Mouse (Mus musculus): Measurements from ENCODE around the gene Gcnt2.

Gene Gcnt2

GRCm38 (mm10) chr13:40859652-40860399, at the start of gene Gcnt2:
Gene Gcnt2, plus strand, starts transcription at chr13:40859754.
- DNase-seq (ENCODE audit: low spot score in 2 of 2): no peak

- no peak for DNase-seq (ENCODE audit: low spot score in 2 of 2)
These were observed 38.9 kb upstream of the Gcnt2 start for GRCm38 (mm10) chr13:40820617-40821016.

GRCm38 (mm10) chr13:40821911-40822310, 37.6 kb upstream of the Gcnt2 start:
- no peak for DNase-seq (ENCODE audit: low spot score in 2 of 2)

- no peak for DNase-seq (ENCODE audit: low spot score in 2 of 2)
These were observed 18.3 kb upstream of the Gcnt2 start for GRCm38 (mm10) chr13:40841146-40841787.

- DNase-seq (ENCODE audit: low spot score in 2 of 2): no peak
These were observed 17.4 kb upstream of the Gcnt2 start for GRCm38 (mm10) chr13:40842141-40842540.

- DNase-seq (ENCODE audit: low spot score in 2 of 2): peak; percentile 37 to 85
These were observed 16.0 kb upstream of the Gcnt2 start for GRCm38 (mm10) chr13:40843418-40844067.

GRCm38 (mm10) chr13:40844144-40844543, 15.4 kb upstream of the Gcnt2 start:
- no peak for DNase-seq (ENCODE audit: low spot score in 2 of 2)

GRCm38 (mm10) chr13:40845951-40846350, 13.6 kb upstream of the Gcnt2 start:
- DNase-seq (ENCODE audit: low spot score in 2 of 2): no peak

GRCm38 (mm10) chr13:40846375-40846774, 13.2 kb upstream of the Gcnt2 start:
- no peak for DNase-seq (ENCODE audit: low spot score in 2 of 2)

- DNase-seq (ENCODE audit: low spot score in 2 of 2): no peak
These were observed 11.7 kb upstream of the Gcnt2 start for GRCm38 (mm10) chr13:40847898-40848297.

GRCm38 (mm10) chr13:40850686-40851085, 8.9 kb upstream of the Gcnt2 start:
- no peak for DNase-seq (ENCODE audit: low spot score in 2 of 2)

GRCm38 (mm10) chr13:40851281-40851680, 8.3 kb upstream of the Gcnt2 start:
- no peak for DNase-seq (ENCODE audit: low spot score in 2 of 2)

GRCm38 (mm10) chr13:40851961-40852360, 7.6 kb upstream of the Gcnt2 start:
- DNase-seq (ENCODE audit: low spot score in 2 of 2): no peak

- no peak for DNase-seq (ENCODE audit: low spot score in 2 of 2)
These were observed 6.8 kb upstream of the Gcnt2 start for GRCm38 (mm10) chr13:40852791-40853190.

- no peak for DNase-seq (ENCODE audit: low spot score in 2 of 2)
These were observed 5.7 kb upstream of the Gcnt2 start for GRCm38 (mm10) chr13:40853842-40854241.

GRCm38 (mm10) chr13:40854451-40855058, 5.0 kb upstream of the Gcnt2 start:
- DNase-seq (ENCODE audit: low spot score in 2 of 2): peak in 1 of 2 experiments; percentile 31

- no peak for DNase-seq (ENCODE audit: low spot score in 2 of 2)
These were observed 4.3 kb upstream of the Gcnt2 start for GRCm38 (mm10) chr13:40855266-40855665.

- no peak for DNase-seq (ENCODE audit: low spot score in 2 of 2)
These were observed 2.8 kb upstream of the Gcnt2 start for GRCm38 (mm10) chr13:40856786-40857185.

GRCm38 (mm10) chr13:40857281-40857818, 2.2 kb upstream of the Gcnt2 start:
- no peak for DNase-seq (ENCODE audit: low spot score in 2 of 2)

- DNase-seq (ENCODE audit: low spot score in 2 of 2): no peak
These were observed 329 bp upstream of the Gcnt2 start for GRCm38 (mm10) chr13:40859225-40859624.

GRCm38 (mm10) chr13:40863006-40863405, 3.5 kb downstream of the Gcnt2 start:
- no peak for DNase-seq (ENCODE audit: low spot score in 2 of 2)

Data from urinary bladder, postnatal 4 days (tissue).